Mouse (Mus musculus) c-Kit-positive CD71-positive TER-119-positive erythroid progenitor cells, embryonic 14.5 days (primary cell): ENCODE data around the gene Drc1.

ENCODE experiments used
- DNase-seq: peaks from one replicate; pipeline ENCODE4 v3.0.0-alpha.2; 2013; ENCODE audit warnings: low spot score

Gene Drc1

GRCm38 (mm10) chr5:30281291-30281732, at the start of gene Drc1:
TSS of gene Drc1 (plus strand) at chr5:30281388.
- DNase-seq = no peak

DNA sequence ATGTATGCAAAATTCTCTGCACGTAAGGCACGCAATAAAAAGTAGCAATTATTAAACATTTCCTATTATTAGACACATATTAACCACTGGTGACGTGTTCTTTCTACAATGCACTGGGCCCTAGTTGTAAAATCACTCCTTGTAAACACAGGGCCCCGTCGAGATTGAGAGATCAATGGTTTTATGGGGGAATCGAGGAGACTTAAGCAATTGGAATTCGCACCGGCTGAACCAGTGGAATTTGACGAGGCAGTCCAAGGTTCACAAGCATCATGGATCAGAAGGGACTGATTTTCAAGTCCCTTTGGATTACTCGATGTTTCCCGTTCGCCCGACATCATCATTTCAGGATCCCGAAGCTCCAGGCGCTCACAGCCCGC, 49.3 kb upstream of the Drc1 start:
- no peak for DNase-seq

DNA sequence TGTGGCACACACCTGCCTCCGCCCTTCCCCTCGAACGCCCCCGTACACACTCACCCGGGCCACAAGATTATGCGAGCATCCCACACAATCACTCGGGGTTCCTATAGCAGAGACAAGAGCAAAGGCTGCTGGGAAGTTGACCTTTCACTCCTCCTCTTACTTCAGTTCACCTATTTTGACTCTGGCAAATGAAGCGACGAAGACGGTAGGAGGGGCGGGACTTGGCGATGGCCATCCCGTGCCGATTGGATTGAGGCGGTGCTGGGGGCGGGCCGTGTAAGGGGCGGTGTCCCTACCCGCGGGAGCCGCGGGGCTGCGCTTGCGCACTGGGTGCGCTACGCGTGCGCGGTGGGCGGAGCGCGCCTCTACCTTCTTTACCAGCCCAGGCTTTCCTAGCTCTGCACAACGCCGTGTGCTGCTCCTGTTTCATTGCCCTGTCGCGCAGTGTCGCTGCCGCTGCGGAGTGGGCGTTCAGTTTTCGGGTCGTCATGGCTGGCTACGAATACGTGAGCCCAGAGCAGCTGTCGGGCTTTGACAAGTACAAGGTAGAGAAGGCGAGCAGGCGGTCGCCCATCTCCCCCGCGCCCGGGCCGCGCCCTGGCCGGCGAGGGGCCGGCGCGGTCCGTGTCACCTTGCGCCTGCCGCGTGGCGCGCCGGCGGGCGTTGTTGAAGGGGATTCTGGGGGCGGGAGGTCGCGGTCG, 48.8 kb upstream of the Drc1 start, which contains the start of gene Selenoi:
Selenoi (plus strand) TSS at position 311 of the 701 bp plus-strand sequence.
- DNase-seq = peak; percentile 97

GRCm38 (mm10) chr5:30233042-30233441, 48.1 kb upstream of the Drc1 start:
- DNase-seq = peak; percentile 51

DNA sequence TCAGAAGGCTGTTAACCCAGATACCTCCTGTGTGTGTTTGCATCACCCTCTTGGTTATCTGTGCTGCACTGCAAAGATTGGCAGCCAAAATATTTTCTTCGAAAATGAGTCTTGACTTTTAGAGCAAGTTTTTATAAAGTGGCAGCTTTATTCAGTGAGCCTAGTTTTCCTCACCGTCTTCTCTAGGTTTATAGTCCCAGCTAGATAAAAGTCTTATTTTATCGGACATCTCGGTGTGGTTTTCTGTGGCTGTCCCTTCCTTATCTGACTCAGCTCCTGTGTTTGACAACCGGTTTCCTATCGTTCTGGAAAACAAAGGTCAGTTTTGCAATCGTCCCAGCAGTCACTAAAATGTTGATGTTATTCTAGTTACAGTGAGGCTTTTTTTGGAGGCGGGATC, 47.2 kb upstream of the Drc1 start:
- DNase-seq = no peak

DNA sequence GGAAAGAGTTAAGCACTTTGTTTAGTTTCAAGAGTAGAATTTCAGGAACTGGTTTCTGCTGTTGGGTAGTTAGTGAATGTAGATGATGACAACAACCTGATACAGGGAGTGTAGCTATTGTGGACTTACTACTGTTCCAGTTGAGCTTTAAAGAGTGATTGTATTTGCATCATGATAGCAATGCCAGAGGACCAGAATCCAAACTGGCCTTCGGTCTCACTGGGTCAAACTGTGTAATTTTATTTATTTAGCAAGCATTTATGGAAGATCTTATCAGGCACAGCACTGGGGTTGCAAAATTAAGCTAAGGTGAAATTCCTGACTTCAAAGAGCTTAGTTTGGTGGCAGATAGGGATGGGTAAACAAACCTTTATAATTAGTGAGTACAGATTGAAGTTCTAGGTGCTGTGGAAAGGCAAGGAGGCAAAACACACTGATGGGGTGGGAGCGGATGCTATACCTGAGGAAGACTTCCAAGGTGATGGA, 45.5 kb upstream of the Drc1 start:
- no peak for DNase-seq

DNA sequence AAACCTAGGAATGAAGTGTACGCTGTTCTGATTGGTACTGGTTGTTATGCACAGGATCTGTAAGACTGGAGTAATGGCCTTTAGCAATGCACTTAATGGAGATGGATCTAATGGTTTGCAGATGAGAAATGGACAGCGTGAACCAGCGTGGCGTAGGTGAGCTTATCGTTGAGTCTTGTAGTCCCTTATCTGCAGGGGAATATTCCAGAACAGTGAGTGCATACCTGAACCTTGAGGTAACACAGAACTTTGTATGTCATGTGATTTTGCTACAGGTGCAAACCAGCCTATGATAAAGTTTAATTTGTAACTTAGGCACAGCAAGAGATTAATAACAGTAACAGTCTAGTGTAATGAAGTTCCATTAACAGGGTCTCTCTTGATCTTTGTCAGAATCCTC, 42.7 kb upstream of the Drc1 start:
- no peak for DNase-seq

DNA sequence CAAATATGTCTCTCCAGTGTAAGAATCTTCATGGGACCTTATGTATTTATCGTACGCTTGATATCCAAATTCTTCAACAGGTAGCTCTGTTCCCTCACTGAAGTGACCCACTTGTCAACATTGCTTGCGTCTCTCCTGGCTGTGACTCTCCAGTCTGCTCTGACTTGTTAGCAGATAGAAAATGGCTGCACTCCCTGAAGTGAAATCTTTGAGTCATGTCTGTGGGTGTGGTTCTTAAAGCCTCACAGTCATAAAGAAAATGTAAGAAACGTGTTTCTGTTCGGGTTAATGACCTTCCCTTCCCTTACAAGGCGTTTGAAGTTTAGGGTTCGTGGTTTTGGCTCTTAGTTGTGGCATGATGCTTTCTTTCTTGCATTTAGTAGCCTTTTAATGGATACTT, 40.6 kb upstream of the Drc1 start:
- peak; percentile 40 for DNase-seq

DNA sequence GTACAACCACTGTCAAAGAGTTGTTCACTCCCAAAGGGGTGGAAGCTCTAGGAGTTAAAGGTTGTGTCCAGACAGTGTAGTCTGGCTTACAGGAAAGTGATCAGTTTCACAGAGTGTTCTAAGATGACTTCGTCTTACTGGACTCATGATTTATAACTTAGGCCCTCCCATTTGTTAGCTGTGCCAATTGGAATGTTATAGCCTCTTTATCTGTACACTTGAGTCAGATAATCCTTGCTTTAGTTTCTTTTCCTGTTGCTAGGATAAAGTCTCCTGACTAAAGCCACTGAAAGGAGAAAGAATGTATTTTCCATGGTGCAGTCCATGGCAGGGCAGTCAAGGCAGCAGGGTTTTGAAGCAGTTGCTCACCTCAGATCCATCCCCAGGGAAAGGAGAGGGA, 38.8 kb upstream of the Drc1 start:
- no peak for DNase-seq

DNA sequence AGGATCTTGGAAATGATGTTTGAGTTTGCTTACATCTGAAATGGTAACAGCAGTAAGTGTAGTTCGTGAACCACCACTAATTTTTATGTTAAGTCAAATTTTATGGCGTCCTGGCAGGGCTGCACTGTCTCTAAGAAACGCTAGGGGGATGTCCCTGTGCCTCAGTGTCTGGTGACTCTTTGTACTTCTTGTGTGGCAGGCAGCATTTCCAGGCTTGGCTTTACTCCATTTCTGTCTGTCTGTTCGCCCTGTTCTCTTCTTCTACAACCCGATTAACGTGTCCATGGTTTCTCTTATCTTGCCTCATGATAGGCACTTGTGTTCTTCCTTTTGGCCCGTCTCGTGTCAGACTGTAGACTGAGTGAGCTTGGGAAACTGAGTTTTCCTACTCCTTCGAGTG, 37.4 kb upstream of the Drc1 start:
- no peak for DNase-seq

DNA sequence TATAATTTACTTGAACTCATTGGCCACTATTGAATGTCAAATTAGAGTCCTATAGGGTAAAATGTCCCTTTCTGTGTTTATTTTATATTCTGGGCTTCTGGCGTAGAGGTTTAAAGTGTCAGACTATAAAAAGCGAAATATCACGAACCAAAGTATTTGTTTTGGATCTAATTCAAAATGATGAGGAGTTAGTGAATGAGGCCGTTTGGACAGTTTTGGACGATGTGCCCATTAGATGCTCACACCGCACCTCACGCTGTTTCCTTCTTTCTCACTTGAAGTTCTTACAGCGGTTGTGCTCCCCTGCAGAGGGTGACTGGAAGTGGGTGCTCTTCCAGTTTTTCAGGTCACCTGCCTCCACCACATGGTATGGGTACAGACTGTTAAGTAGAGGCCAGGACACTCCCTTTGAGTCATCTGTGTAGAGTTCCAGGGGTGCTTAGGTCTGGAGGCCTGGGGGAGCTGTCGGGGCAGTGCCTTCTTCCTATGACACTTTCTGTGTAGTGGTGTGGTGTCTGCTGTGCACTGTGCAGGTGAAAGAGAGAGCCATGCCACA, 35.2 kb upstream of the Drc1 start:
- DNase-seq = no peak

DNA sequence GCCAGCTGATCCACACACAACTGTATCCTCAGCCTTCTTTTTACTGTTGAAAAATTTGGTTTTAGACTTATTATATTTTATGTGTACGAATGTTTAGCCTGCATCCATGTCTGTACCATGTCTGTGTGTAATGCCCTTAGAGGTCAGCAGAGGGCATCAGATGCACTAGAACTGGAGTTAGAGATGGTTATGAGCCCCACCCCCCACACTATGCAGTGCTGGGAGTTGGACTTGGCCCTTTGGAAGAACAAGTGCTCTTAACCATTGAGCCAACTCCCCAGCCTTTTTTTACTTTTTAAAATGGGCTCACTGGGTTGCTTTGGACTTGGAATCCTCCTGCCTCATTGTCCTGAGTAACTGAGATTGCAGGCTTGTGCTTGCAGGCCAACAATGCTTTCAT, 33.5 kb upstream of the Drc1 start:
- DNase-seq = no peak

DNA sequence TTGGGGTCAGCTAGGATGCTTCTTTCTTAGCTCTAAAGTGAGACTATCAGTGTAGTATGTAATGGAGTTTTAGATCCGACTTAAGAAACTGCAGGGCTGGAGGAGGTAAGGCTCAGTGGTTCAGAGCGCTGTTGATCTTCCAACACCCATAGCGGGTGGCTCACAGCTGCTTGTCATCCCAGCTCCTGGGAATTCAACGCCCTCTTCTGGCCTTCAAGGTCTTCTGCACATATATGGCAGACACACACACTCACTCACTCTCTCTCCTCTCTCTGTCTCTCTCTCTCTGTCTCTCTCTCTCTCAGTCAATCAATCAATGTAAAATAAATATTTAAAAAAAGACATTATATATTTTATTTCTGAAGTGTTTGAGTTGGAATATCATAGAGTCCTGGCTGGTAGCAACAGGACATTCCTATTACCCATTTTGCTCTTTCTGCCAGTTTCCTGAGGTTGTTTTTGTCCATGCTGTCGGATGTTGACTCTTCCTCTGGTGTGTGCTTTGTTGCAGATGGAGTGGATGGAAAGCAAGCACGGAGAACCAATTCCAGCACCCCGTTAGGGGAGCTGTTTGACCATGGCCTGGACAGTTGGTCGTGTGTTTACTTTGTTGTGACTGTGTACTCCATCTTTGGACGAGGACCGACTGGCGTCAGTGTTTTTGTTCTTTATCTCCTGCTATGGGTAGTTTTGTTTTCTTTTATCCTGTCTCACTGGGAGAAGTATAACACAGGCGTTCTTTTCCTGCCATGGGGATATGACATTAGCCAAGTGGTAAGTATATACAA, 25.4 kb upstream of the Drc1 start:
- DNase-seq = no peak

DNA sequence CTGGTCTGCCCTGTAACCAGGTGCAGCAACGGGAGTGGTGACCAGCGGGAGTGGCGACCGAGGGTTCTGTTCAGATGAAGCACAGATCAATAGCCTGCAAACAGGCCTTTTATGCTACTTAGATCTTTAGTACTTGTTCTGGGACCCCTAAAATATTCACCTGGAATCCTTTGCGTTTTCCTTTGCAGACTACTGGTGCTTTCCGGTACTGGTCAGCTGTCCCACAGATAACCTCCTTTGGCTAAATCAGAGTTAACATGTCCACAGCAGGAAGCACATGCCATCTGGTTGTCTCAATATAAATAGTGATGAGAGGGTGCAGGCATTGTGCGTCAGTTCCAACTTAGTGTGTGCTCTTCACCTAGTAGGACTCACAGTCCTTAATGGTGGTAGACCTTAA, 22.4 kb upstream of the Drc1 start:
- DNase-seq = no peak

- DNase-seq = no peak
Observed at GRCm38 (mm10) chr5:30270571-30271190, 10.5 kb upstream of the Drc1 start.

DNA sequence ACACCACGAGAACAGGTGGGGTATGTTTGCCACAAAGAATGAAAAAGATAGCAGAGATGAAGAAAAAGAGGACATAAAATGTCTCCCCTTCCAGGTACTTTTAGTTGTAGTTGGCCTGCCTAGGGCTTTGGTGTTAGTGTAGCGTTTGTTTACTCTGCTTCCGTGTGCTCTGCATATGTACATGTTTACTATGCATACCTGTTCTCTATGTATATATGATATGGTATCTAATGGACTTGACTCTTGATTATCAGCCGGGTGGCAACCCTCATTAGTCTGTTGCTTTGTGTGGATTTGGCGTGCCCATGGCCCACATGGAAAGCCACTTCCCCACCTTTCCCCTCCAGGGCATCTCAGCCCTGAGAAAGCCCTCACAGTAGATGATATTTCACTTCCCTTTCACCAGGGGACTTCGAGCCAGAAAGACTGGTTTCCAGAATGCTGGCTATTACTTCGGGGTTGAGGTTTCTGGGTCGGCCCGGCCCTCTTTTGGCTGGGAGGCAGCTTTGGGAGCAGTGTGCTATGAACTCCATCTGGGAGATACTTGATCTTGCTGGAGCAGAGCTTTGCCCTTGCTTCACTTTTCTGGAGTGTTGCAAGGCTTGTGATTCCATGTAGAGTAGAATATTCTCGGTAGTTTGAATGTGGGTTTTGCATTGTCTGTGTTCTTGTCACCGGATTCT, 9.4 kb upstream of the Drc1 start:
- DNase-seq = no peak

GRCm38 (mm10) chr5:30276361-30276760, 4.8 kb upstream of the Drc1 start:
- no peak for DNase-seq

- DNase-seq = no peak
Observed at GRCm38 (mm10) chr5:30278952-30279351, 2.2 kb upstream of the Drc1 start.

DNA sequence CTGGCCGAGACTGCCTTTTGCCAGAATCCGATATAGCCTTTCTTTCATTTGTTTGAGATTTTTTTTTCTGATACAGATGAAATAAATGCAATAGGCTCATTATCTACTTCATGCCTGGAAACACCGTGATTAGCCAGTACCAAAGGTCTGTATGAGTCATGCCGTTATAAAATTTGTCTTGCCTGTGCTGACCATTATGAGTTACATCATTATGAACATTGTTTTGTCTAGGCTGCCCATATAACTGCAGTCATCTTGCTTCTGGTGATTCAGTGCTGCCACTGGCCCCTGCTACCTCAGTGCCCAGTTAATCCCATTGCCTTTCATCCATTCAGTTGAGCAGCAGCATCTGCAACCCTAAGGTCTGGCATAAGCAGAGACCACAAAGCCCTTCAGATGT, 1.7 kb upstream of the Drc1 start:
- no peak for DNase-seq

DNA sequence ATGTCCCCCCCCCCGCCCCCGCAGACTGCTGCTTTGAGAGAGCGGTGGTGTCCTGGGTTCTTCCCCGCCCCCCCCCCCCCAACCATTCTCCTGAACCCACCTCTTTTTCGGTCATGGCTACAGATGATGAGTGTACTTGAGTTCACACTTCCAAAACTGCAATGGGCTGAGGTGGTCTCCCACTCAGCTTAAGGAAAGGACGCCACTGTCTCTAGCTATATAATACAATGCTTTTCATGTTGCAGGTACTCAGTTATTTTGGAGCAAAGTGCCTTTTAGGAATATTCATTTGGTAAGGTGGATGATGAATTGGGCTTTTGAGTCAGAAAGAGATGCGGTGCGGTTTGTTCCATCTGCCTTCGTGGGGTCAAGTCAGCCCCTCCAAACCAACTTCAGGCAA, 324 bp upstream of the Drc1 start:
- DNase-seq = no peak

GRCm38 (mm10) chr5:30285944-30286799, 5.0 kb downstream of the Drc1 start:
- no peak for DNase-seq
